Mouse (Mus musculus) stomach, postnatal 0 days (tissue): ENCODE results near the gene Plch1. TPM values are rescaled to one million over a fixed set of nuclear protein-coding genes. Genes with fewer than 3 reads are reported as not detected.

Experiments
- ATAC-seq: fragments of 200-750 bp; cut with Nextera tagmentation; 2 replicates; pipeline ENCODE4 v1.8.0; 2017; ENCODE audit not compliant: low FRiP score, low TSS enrichment
- DNase-seq: peaks from one replicate; pipeline ENCODE4 v3.0.0-alpha.2; 2016; ENCODE audit warnings: low spot score
- H3K27ac ChIP-seq: fragments of 300-500 bp; sonication (generic); replicated peaks from 2 replicates; pipeline ENCODE4 v1.5.1; 2014; ENCODE audit warnings: mild to moderate bottlenecking, control low read depth
- H3K27me3 ChIP-seq: fragments of 300-500 bp; sonication (generic); 2 replicates; pipeline ENCODE4 v1.6.1; 2014; ENCODE audit warnings: low read length; ENCODE audit not compliant: control insufficient read depth, insufficient read depth
- H3K36me3 ChIP-seq: fragments of 300-500 bp; sonication (generic); 2 replicates; pipeline ENCODE4 v1.6.1; 2014; ENCODE audit warnings: low read length, mixed read lengths; ENCODE audit not compliant: control insufficient read depth, insufficient read depth
- H3K4me1 ChIP-seq: fragments of 300-500 bp; sonication (generic); replicated peaks from 2 replicates; pipeline ENCODE4 v1.6.1; 2014; ENCODE audit warnings: antibody characterized with exemption; ENCODE audit not compliant: control insufficient read depth, insufficient read depth
- H3K4me2 ChIP-seq: fragments of 300-500 bp; sonication (generic); replicated peaks from 2 replicates; pipeline ENCODE4 v1.6.1; 2014; ENCODE audit warnings: low read depth, mild to moderate bottlenecking, control low read depth, moderate library complexity
- H3K4me3 ChIP-seq: fragments of 300-500 bp; sonication (generic); 2 replicates; pipeline ENCODE4 v1.5.1; 2014; ENCODE audit warnings: low read depth, low read length, control low read depth
- H3K9ac ChIP-seq: fragments of 300-500 bp; sonication (generic); 2 replicates; pipeline ENCODE4 v1.6.1; 2014; ENCODE audit warnings: mild to moderate bottlenecking, low read length, control low read depth, mixed read lengths
- H3K9me3 ChIP-seq: fragments of 300-500 bp; sonication (generic); 2 replicates; pipeline ENCODE4 v1.6.1; 2016; ENCODE audit warnings: low read length; ENCODE audit not compliant: control insufficient read depth
- CTCF ChIP-seq: IDR thresholded peaks from 2 replicates; pipeline ENCODE4 v1.5.1; 2016; ENCODE audit warnings: antibody characterized with exemption, low read depth, mild to moderate bottlenecking, moderate library complexity
- EP300 ChIP-seq: optimal IDR thresholded peaks from 2 replicates; pipeline ENCODE3; 2016; ENCODE audit warnings: antibody characterized with exemption
- WGBS: fragments of 180-500 bp; shearing (Covaris S2); extraction: QIAGEN DNeasy Blood & Tissue Kit; methylation state at CpG from one replicate; pipeline ENCODE4 v1.1.7; 2014; 5-methylcytosine and 5-hydroxymethylcytosine counted together
- polyA plus RNA-seq: library from polyadenylated mRNA; unstranded; fragments of >200 nt; fragmentation: Nextera tagmentation; extraction: Ambion mirVana; gene quantifications from 2 replicates; pipeline ENCODE4 v1.2.1, GENCODE M21; 2015

Gene Plch1
- polyA plus RNA-seq, 1 experiment from 2014 or later = 1.7 TPM

- no peaks in the 10 kb centered on the region for H3K4me1 ChIP-seq
- H3K9me3 ChIP-seq = no peaks in the 10 kb centered on the region
- DNase-seq (no peak), ATAC-seq (no peak)
- no peaks in the 10 kb centered on the region for H3K36me3 ChIP-seq
- H3K27ac ChIP-seq = no peak overlapping the region
- TF ChIP-seq EP300 (no peak), CTCF (no peak)
- H3K9ac ChIP-seq = no peak overlapping the region
- no peak overlapping the region for H3K4me2 ChIP-seq
- WGBS = 61% methylated on average over 12 of the region's 12 CpGs
- H3K4me3 ChIP-seq = no peak overlapping the region
- H3K27me3 ChIP-seq = no peaks in the 10 kb centered on the region
These were observed 48.1 kb downstream of the Plch1 start for GRCm38 (mm10) chr3:63851125-63851698.

- TF ChIP-seq CTCF = no peak
- no peak for TF ChIP-seq EP300
- no peak overlapping the region for H3K9ac ChIP-seq
- H3K9me3 ChIP-seq = no peaks in the 10 kb centered on the region
- no peak overlapping the region for H3K27ac ChIP-seq
- DNase-seq (no peak), ATAC-seq (no peak)
- H3K4me2 ChIP-seq = no peak overlapping the region
- no peak overlapping the region for H3K4me3 ChIP-seq
- 46% methylated on average over 10 of the region's 10 CpGs for WGBS
- H3K36me3 ChIP-seq = no peaks in the 10 kb centered on the region
- H3K27me3 ChIP-seq = no peaks in the 10 kb centered on the region
- H3K4me1 ChIP-seq = no peaks in the 10 kb centered on the region
These were observed 49.4 kb downstream of the Plch1 start for GRCm38 (mm10) chr3:63849765-63850346.

- no peak for DNase-seq
- WGBS = 32% methylated on average over 4 of the region's 4 CpGs
- no peaks in the 10 kb centered on the region for H3K27me3 ChIP-seq
- no peak overlapping the region for H3K27ac ChIP-seq
- no peak overlapping the region for H3K4me3 ChIP-seq
- H3K36me3 ChIP-seq = no peaks in the 10 kb centered on the region
- no peak overlapping the region for H3K9ac ChIP-seq
- TF ChIP-seq CTCF (no peak), EP300 (no peak)
- no peak for ATAC-seq
- no peaks in the 10 kb centered on the region for H3K9me3 ChIP-seq
- H3K4me2 ChIP-seq = no peak overlapping the region
- H3K4me1 ChIP-seq = no peaks in the 10 kb centered on the region
These were observed 55.1 kb downstream of the Plch1 start for GRCm38 (mm10) chr3:63844141-63844540.

GRCm38 (mm10) chr3:63842436-63842835, 56.8 kb downstream of the Plch1 start:
- WGBS = 32% methylated on average over 4 of the region's 4 CpGs
- no peaks in the 10 kb centered on the region for H3K27me3 ChIP-seq

GRCm38 (mm10) chr3:63837750-63838149, 61.5 kb downstream of the Plch1 start:
- DNase-seq (no peak), ATAC-seq (peak; percentile 88)
- TF ChIP-seq CTCF = no peak
- no peak for TF ChIP-seq EP300
- no peak overlapping the region for H3K4me3 ChIP-seq
- H3K27ac ChIP-seq = no peak overlapping the region
- H3K36me3 ChIP-seq = no peaks in the 10 kb centered on the region
- H3K27me3 ChIP-seq = no peaks in the 10 kb centered on the region
- H3K9ac ChIP-seq = no peak overlapping the region
- H3K4me1 ChIP-seq = no peaks in the 10 kb centered on the region
- no peaks in the 10 kb centered on the region for H3K9me3 ChIP-seq
- no peak overlapping the region for H3K4me2 ChIP-seq

More at GRCm38 (mm10) chr3:63842436-63842835, 56.8 kb downstream of the Plch1 start:
- Histone ChIP-seq H3K9ac (no peak overlapping the region), H3K27ac (no peak overlapping the region), H3K4me1 (no peaks in the 10 kb centered on the region), H3K4me3 (no peak overlapping the region), H3K9me3 (no peaks in the 10 kb centered on the region), H3K4me2 (no peak overlapping the region), H3K36me3 (no peaks in the 10 kb centered on the region)
- DNase-seq (no peak), ATAC-seq (no peak)
- TF ChIP-seq EP300 (no peak), CTCF (no peak)

GRCm38 (mm10) chr3:63836937-63837632, 62.2 kb downstream of the Plch1 start:
- H3K4me3 ChIP-seq = no peak overlapping the region
- H3K27me3 ChIP-seq = no peaks in the 10 kb centered on the region
- DNase-seq (no peak), ATAC-seq (no peak)
- H3K4me1 ChIP-seq = no peaks in the 10 kb centered on the region
- no peaks in the 10 kb centered on the region for H3K9me3 ChIP-seq
- no peaks in the 10 kb centered on the region for H3K36me3 ChIP-seq
- H3K4me2 ChIP-seq = no peak overlapping the region
- 62% methylated on average over 8 of the region's 8 CpGs for WGBS
- no peak overlapping the region for H3K27ac ChIP-seq
- TF ChIP-seq EP300 (no peak), CTCF (no peak)
- H3K9ac ChIP-seq = no peak overlapping the region
